Mouse (Mus musculus): ENCODE data around the gene Mmrn2.
"Not testable (repeated sequence)": the region's sequence is repeated elsewhere in the genome, so short reads cannot be mapped to it uniquely, and the experiment has no call there.

Mmrn2 gene

DNA sequence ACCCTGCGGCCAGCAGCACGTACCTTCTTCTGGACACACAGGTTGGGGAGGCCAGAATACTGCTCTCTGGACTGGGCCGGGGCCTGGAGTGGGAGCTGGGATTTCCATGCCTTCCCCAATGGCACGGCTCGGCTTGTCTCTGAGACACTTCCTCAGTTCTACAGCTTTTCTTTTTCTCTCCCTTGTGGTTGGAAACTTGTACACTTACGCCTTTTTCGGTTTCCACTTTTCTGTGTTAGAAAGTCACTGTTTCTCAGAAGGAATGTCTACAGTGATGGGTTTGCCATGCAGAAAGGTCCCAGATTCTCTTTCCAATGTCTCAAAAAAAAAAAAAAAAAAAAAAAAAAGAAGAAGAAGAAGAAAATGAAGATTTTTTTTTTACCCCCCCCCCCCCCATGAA, 28.2 kb downstream of the Mmrn2 start:
- no peak for DNase-seq (ENCODE audit: low spot score)

DNA sequence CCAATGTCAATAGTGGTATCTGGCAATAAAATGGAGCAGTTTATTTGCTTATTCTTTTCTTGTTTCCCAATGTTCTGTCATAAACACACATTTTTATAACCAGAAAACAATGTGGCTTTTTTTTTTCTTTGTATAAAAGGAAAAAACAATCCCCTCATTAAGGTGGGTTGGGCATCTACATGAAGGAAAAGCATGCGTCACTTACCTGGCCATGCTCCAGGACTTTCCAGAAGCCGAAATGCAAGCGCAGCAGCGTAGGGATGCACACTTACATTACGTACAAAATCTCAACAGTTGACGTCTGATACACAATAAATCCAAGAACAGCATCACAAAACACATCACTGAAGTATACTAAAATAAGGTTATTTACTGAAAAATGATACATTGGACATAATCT, 35.5 kb downstream of the Mmrn2 start:
- DNase-seq (ENCODE audit: low spot score) = peak; percentile 32

DNA sequence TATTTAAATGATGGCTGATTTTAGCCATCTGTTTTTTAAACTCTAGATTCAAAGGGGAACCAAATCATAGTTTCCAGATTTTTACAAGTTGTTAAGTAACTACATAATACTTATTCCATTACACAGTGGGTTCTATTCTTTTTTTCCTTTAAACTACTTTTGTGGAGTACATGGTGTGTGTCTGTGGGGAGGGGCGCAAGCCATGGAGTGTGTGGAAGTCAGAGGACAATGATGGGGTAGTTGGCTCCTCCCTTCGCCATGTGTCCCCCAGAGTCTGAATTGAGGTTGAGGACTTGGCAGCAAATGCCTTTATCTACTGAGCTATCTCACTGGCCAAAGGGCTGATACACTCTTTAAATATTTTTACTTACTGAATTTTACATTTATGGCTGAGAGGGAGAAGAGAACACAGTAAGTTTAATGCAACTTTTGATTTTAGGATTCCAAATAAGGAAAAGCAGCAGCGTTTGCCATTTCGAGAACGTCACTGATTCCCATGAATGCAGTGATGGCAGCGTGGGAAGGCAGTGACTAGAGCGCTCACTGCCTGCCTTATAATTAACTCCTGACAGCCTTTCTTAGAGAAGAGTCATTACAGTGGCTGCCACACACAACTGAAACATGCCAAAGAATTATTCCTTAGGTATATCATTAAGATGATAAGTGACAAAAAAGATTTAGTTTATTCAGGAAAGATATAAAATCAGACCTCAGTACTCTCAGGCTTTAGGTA, 37.1 kb downstream of the Mmrn2 start:
- peak; percentile 12 for DNase-seq (ENCODE audit: low spot score)

DNA sequence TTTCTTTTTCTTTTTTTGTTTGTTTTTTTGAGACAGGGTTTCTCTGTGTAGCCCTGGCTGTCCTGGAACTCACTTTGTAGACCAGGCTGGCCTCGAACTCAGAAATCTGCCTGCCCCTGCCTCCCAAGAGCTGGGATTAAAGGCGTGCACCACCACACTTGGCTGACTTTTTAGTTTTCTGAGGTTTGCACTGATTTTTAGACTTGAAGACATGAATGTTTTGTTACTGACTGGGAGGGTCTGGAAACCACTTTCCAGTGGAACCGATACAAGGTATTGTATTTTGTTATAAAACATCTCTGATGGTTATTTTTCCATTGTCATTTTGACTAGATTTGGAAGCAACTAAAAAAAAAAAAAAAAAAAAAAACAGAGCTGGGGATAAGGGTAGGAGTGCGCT, 41.7 kb downstream of the Mmrn2 start:
- DNase-seq (ENCODE audit: low spot score) = not testable (repeated sequence)

DNA sequence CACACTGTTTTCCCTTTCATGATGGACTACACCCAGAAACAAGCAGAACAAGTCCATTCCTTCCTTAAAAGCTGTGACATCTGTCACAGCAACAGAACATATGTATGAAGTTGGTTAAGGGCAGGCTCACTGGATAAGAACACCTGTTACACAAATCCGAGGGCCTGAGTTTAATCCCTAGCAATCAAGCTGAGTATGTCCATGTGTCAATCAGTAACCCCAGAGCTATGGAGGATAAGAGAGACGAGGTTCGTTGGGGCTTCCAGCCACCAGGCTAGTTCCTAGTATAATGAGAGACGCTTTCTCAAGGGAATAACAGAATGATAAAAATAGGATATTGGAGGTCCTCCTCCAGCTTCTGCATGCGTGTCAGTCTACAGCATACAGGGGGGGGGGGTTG, 42.2 kb downstream of the Mmrn2 start:
- DNase-seq (ENCODE audit: low spot score) = no peak

- DNase-seq (ENCODE audit: low spot score) = no peak
These were observed 45.8 kb downstream of the Mmrn2 start for GRCm38 (mm10) chr14:34421078-34421477.

DNA sequence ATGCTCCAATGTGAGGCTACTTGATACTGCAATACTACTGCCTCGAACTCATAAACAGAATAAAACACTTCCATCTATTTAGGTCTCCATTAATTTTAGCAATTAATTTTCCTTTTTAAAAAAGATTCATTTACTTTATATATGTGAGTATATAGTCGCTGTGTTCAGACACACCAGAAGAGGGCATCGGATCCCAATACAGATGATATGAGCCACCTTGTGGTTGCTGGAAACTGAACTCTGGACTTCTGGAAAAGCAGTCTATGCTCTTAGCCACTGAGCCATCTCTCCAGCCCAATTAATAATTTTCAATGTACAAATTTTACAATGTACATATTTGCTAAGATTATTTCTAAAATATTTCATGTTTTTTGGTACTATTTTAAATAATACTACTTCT, 53.0 kb downstream of the Mmrn2 start:
- DNase-seq (ENCODE audit: low spot score) = no peak

- DNase-seq (ENCODE audit: low spot score) = no peak
These were observed 53.8 kb downstream of the Mmrn2 start for GRCm38 (mm10) chr14:34429069-34429468.

- no peak for DNase-seq (ENCODE audit: low spot score)
These were observed 65.3 kb downstream of the Mmrn2 start for GRCm38 (mm10) chr14:34440526-34441066.

- DNase-seq (ENCODE audit: low spot score) = no peak
These were observed 67.3 kb downstream of the Mmrn2 start for GRCm38 (mm10) chr14:34442531-34442930.

GRCm38 (mm10) chr14:34444368-34444767, 69.1 kb downstream of the Mmrn2 start:
- DNase-seq (ENCODE audit: low spot score) = no peak

DNA sequence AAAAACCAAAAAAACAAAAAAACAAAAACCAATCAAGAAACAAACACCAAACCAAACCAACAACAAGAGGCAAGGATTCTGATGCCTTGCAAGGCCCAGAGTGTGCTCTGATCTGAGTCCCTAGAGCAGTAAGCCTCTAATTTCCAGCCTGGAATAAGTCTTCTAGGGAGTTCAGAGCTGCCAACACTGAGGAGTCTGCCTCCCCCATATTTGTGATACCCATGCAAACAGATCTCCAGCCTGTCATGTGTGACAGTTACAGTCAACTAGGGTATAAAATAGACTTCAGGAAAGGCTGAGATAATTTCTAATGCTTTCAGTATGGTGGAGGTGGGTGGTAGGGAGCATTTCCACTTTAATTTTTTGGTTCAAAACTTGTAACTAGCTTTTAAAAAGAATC, 69.7 kb downstream of the Mmrn2 start:
- no peak for DNase-seq (ENCODE audit: low spot score)

- no peak for DNase-seq (ENCODE audit: low spot score)
These were observed 70.1 kb downstream of the Mmrn2 start for GRCm38 (mm10) chr14:34445348-34445747.

- no peak for DNase-seq (ENCODE audit: low spot score)
These were observed 71.4 kb downstream of the Mmrn2 start for GRCm38 (mm10) chr14:34446624-34447023.

GRCm38 (mm10) chr14:34447659-34448058, 72.4 kb downstream of the Mmrn2 start:
- DNase-seq (ENCODE audit: low spot score) = no peak

- DNase-seq (ENCODE audit: low spot score) = no peak
These were observed 73.1 kb downstream of the Mmrn2 start for GRCm38 (mm10) chr14:34448398-34448797.

DNA sequence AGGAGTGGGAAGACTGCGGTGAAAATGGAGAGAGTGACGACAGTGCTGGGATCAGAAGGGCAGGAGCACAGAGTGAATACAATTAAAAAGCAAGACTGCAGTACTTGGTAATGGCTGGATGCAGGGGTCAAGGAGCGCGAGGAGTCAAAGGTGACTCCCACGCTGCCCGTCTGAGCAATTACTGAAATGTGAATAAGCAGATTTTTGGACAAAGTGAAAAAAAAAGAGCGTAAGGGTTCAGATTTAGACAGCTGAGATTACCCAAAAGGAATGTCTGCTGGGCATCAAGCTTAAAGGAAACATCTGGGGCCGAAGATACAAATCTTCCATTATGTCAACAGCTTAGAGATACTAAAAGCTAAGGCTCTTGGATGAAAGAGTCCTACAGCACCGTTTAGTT, 74.5 kb downstream of the Mmrn2 start:
- DNase-seq (ENCODE audit: low spot score) = no peak

DNA sequence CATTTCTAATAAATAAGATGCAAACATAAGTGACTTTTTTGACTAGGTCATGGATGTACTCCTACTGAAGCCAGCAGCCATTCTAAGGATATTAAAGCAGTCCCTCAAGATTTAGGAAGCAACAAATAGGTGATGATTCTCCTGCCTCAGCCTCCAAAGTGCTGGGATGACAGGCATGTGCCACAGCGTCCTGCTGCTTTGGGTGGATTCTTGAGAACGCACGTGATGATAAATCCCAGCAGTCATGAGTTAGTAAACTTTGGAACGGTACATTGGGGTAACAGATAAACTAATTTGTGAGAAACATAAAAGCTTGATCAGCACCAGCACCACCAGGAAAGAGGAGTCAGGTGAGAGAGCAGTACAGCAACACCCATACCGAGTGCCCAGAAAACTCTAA, 75.2 kb downstream of the Mmrn2 start:
- DNase-seq (ENCODE audit: low spot score) = no peak

- DNase-seq (ENCODE audit: low spot score) = no peak
These were observed 76.6 kb downstream of the Mmrn2 start for GRCm38 (mm10) chr14:34451872-34452271.

GRCm38 (mm10) chr14:34453648-34454047, 78.4 kb downstream of the Mmrn2 start:
- DNase-seq (ENCODE audit: low spot score) = no peak
